Mouse (Mus musculus) lung, adult 2 months (tissue): ENCODE data around the gene Pced1a. TPM values are rescaled to one million over a fixed set of nuclear protein-coding genes. Genes with fewer than 3 reads are reported as not detected.

Experiments used
- DNase-seq: peaks from one replicate; pipeline ENCODE4 v3.0.0; 2022
- H3K4me1 ChIP-seq: fragments of 200-500 bp; 2 replicates; pipeline ENCODE4 v1.6.1; 2011; ENCODE audit warnings: low read length; ENCODE audit not compliant: control insufficient read depth, insufficient read depth
- H3K4me3 ChIP-seq: fragments of 200-500 bp; replicated peaks from 2 replicates; pipeline ENCODE3; 2011; ENCODE audit warnings: low read depth, mild to moderate bottlenecking, control low read depth, low read length; ENCODE audit errors: extremely low read depth
- CTCF ChIP-seq: fragments of 200-500 bp; IDR thresholded peaks from 2 replicates; pipeline ENCODE4 v1.5.1; 2011; ENCODE audit warnings: mild to moderate bottlenecking, low read length, control low read depth; ENCODE audit not compliant: insufficient read depth
- POLR2A ChIP-seq: fragments of 200-500 bp; IDR thresholded peaks from 2 replicates; pipeline ENCODE4 v1.6.1; 2011; ENCODE audit warnings: low read depth, mild to moderate bottlenecking, control low read depth, low read length, borderline replicate concordance; ENCODE audit errors: extremely low read depth
- WGBS: fragments of 180-500 bp; shearing (Covaris S2); methylation state at CpG from one replicate; pipeline ENCODE4 v1.1.7; 2018; 5-methylcytosine and 5-hydroxymethylcytosine counted together
- polyA plus RNA-seq: library from polyadenylated mRNA; depleted of rRNA; stranded (reverse); fragments of >200 nt; gene quantifications from 2 replicates; pipeline ENCODE4 v1.2.3, GENCODE M21; 2012; rRNA removed

The Pced1a gene
- 31.7 and 33.2 TPM in 2 replicates for polyA plus RNA-seq

DNA sequence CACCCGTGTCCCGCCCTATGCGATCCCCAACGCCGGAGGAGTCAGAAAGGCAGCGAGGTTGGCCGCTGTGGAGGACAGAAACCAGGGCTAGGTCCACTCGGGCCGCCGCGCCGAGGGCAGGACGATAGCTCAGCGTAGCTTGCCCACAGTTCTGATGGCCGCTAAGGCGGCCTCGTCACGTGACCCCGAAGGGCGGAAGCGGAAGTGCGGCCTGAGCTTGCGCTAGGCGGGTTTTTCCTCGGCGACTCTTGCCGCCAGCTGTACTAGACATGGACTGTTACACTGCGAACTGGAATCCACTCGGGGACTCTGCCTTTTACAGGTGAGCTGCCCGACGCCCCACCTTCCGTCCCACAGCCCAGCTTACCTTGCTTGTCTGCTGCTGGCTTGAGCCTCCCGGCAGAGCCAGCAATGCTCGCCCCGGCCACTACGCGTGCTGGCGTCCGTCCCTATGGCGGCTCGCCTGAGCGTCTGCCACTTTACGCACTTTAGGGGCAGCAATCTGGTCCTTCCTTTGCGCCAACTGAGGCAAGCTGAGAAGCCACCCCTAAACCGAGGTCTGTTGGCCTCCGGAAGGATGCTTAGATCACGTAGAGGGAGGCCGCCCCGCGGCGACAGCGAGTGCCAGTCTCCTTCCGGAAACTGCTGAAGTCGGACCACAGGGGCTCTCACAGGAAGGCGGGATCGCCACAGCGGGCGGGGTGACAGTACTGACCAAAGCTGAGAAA is at the start of gene Pced1a, which contains the start of gene Vps16:
Pced1a (minus strand) TSS at position 576 of the 728 bp plus-strand sequence.
Vps16 (plus strand) TSS at position 214 of the 728 bp plus-strand sequence.
- DNase-seq, result peak; percentile 95
- under 1% methylated on average over 58 of the region's 58 CpGs for WGBS
- TF ChIP-seq CTCF (peak; percentile 38), POLR2A (peak; percentile 87)
- peaks cover 9% of the 10 kb centered on the region for H3K4me1 ChIP-seq
- peak within 1 kb of the TSS; percentile 68 for H3K4me3 ChIP-seq

DNA sequence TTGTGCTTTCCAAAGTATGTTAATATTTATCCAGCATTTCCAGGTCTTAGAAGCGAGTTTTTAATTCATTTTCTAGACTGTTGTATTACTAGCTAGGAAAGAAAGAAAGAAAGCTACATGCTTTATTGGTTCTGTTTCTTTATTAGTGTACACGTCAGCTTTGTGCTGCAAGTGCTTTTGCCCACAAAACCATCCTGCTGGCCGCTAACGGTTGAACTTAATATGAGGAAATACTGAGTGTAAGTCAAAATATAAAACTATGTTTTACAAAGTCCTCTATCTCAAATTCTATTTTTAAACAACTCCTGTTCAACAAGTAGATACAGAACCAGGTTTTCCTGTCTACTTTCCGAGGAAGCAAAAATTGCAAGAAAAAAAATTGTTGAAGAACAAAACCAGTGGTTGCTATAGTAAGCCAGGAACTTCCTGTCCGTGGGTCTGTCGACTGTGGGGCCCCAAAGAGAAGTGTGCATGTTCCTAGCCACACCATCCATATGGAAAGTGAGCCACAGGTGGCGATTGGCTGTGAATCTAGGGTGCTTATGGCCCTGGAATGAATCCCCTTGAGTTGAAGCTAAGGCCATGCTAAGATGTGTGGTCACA is 48.5 kb upstream of the Pced1a start:
- WGBS, result 55% methylated on average over 8 of the region's 8 CpGs

DNA sequence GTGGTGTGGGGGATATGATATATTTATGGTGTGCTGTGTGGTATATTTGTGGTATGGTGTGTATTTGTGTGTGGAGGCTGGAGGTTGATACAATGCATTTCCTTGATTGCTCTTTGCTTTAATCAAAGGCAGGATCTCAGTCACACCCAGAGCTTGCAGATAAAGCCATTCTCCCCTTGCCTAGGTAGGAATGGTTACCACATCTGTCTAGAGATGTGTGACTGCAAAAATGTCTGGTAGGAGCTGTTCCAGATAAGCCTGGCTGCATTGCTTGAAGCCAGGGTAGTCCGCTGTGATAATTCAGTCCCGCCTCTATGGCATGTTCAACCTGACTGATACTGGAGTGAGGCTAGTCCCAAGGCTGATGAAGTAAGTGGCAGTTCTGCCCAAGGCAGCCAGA is 45.4 kb upstream of the Pced1a start:
- H3K4me3 ChIP-seq, result no peak overlapping the region
- DNase-seq, result no peak
- H3K4me1 ChIP-seq, result peaks cover 2% of the 10 kb centered on the region
- TF ChIP-seq POLR2A (no peak), CTCF (no peak)
- 78% methylated on average over 2 of the region's 2 CpGs for WGBS

More for the DNA sequence above, 48.5 kb upstream of the Pced1a start:
- H3K4me3 ChIP-seq, result no peak overlapping the region
- TF ChIP-seq CTCF, result no peak
- H3K4me1 ChIP-seq, result peaks cover 2% of the 10 kb centered on the region
- DNase-seq, result no peak

DNA sequence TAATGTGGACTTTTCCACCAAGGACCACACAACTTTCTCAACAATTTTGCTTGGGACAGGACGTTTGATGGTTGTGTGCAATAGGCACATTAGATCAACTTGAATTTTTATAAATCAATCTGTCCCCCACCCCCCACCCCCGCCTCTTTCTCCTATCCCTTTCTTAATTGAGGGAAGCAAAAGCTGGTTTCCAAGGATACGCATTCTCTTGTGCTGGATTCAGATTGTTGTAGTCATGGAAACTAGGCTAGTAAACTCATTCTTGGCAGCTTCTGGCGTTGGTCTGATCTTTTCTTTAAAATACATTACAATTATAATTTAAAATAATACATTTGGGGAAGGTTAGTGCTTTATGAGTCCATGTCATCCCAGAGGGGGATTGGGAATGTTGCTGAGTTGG is 44.9 kb upstream of the Pced1a start:
- H3K4me1 ChIP-seq, result peaks cover 2% of the 10 kb centered on the region
- DNase-seq, result no peak
- no peak overlapping the region for H3K4me3 ChIP-seq
- no peak for TF ChIP-seq POLR2A
- no peak for TF ChIP-seq CTCF
- 61% methylated on average over 4 of the region's 4 CpGs for WGBS

DNA sequence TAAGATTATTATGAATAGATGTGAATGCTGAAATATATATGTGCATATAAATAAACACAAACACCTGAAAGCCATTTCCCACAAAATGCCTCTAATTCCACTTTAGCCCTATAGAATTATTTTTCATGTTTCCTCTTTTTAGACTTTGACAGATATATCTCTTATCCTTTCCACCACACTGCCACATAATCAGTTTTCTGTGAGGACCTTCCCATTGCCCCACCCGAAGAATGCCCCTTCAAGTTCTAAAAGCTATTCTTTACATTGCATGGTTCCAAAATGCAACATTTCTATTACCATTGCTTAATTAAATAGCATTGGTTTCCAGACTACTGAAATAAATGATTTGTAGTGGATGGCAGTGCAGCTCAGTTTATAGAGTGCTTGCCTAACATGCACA is 41.9 kb upstream of the Pced1a start:
- H3K4me1 ChIP-seq, result peaks cover 2% of the 10 kb centered on the region
- no peak overlapping the region for H3K4me3 ChIP-seq
- DNase-seq, result no peak
- TF ChIP-seq CTCF (no peak), POLR2A (no peak)
- 88% methylated on average over 1 of the region's 1 CpGs for WGBS

DNA sequence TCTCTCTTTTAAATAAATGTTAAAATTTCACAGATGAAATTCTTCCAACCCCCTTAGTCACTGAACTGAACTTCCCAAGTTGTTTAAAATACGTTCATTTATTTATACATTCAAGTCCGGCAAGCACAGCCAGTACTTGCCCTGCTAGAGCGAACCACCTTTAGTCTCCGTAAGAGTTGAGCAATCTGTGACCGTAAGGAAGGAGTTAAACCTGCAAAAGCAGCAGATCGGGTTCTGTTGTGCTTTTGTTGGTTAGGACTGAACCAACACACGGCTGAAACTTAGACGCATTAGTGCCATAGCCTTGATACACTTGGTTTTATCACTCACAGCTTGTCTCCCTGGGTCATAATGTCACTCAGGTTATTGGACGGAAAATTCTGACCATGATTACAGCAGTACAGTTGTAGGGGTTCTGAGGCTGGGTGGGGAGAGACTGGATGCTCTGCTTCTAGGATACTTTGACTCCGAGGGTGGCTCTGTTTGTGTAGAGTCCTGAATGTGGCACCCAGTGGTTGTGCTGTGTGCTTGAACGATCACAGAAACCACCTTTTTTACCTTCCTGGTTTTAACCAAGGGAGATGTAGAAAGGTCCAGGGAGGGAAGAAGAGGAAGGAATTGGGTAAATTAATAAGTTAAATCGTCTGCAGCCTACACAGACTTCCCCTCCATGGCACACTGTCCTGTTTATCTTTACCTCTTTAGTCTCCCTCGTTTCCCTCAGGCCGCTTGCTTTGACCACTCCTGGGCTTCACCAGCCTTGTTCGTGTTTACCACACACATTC is 37.0 kb upstream of the Pced1a start:
- TF ChIP-seq CTCF (no peak), POLR2A (no peak)
- no peak for DNase-seq
- no peak overlapping the region for H3K4me3 ChIP-seq
- 56% methylated on average over 15 of the region's 15 CpGs for WGBS
- H3K4me1 ChIP-seq, result no peaks in the 10 kb centered on the region; the same call in 1 of the 2 replicates

DNA sequence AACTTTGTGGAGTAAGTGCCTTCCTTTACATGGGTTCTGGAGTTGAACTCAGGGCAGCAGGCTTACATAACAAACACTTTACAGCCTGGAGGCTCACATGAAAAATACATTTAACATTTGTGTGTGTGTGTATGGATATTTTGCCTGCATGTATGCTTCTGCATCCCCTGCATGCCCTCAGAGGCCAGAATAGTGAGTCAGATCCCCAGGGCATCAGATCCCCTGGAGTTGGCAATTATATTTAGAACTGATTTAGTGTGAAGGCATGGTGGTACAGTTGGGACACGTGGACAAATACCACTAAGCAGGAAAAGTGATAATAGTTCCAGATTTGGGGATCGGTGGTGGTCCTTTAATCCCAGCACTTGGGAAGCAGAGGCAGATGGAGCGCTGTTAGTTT is 35.1 kb upstream of the Pced1a start:
- H3K4me3 ChIP-seq, result no peak overlapping the region
- no peaks in the 10 kb centered on the region; the same call in 1 of the 2 replicates for H3K4me1 ChIP-seq
- TF ChIP-seq POLR2A (no peak), CTCF (no peak)
- 87% methylated on average over 3 of the region's 3 CpGs for WGBS
- DNase-seq, result no peak

DNA sequence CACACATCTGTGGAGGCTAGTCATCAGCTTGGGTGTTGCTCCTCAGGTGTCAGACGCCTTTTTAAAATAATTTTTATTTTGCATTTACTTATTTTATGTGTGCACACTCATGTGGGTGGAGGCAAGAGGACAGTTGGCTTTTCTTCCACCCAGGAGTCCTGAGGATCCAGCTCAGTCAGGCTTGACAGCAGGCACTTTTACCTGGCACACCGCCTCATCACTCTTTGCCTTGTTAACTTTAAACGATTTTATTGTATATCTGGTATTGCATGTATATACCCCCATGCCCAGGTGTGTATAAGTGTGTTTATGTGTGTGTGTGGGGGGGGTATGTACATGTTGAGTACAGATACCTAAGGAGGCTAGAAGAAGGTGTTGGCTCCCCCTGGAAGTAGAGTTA is 33.4 kb upstream of the Pced1a start:
- TF ChIP-seq CTCF (no peak), POLR2A (no peak)
- DNase-seq, result no peak
- Histone ChIP-seq H3K4me3 (no peak overlapping the region), H3K4me1 (no peaks in the 10 kb centered on the region; the same call in 1 of the 2 replicates)
- WGBS, result 82% methylated on average over 3 of the region's 3 CpGs

DNA sequence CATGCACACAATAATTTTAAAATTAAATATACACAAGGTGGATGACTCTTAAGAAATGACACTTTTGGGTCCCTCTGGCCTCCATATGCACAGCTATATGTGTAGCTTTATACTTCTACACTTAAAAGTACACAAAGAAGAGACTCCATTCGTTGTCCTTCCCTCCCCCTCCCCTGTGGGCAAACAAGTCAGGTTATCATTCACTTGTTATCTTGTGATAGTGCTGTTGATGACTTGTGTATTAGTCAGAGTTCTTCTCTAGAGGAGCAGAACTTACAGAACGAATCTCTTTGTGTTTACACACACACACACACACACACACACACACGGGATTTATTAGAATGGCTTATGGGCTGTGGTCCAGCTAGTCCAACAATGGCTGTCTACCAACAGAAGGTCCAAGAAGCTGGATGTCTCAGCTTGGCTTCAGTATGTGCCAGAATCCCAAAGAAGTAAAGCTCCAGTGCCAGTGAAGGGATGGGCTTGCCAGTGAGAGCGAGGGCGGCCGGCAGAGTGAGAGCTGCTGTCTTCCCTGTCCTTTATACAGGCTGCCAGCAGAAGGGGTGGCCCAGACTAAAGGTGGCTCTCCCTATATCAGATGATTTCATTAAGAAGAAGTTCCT is 30.4 kb upstream of the Pced1a start:
- no peak overlapping the region for H3K4me3 ChIP-seq
- no peak for DNase-seq
- H3K4me1 ChIP-seq, result peaks cover 7% of the 10 kb centered on the region
- 51% methylated on average over 6 of the region's 6 CpGs for WGBS
- TF ChIP-seq POLR2A, result no peak

DNA sequence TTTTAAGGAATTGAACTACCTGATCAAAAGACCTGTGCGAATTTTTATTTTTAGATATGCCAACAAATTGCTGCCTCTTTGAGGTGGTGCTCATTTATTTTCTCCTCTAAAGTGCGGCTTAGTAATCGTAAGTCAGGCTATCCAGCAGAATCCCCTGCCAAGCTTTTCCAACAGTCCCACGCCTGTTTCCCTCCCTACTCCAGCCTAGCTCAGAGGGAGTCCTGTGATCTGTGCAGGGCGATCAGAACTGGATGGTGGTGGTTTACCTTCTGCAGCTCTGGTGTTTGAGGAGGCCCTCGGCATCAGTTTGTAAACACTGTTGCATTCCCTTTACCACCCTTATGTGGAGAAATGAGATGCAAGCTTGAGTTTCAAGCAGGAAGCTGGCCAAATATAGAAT is 28.9 kb upstream of the Pced1a start:
- TF ChIP-seq POLR2A (no peak), CTCF (no peak)
- H3K4me1 ChIP-seq, result peaks cover 11% of the 10 kb centered on the region
- H3K4me3 ChIP-seq, result no peak overlapping the region
- 46% methylated on average over 6 of the region's 6 CpGs for WGBS
- DNase-seq, result no peak
